Mouse (Mus musculus) C2C12 (cell line): ENCODE measurements around the gene Gm45233. TPM values are rescaled to one million over a fixed set of nuclear protein-coding genes. Genes with fewer than 3 reads are reported as not detected.

Source experiments
- H3K27me3 ChIP-seq: one replicate; pipeline ENCODE4 v1.6.1; 2011; ENCODE audit not compliant: control insufficient read depth, insufficient read depth, insufficient read length
- H3K36me3 ChIP-seq: one replicate; pipeline ENCODE4 v1.6.1; 2011; ENCODE audit not compliant: control insufficient read depth, insufficient read depth
- H3K4me3 ChIP-seq: one replicate; pipeline ENCODE4 v1.5.1; 2011; ENCODE audit warnings: mild to moderate bottlenecking, control low read depth; ENCODE audit not compliant: poor library complexity, insufficient read depth, severe bottlenecking
- H3K79me2 ChIP-seq: one replicate; pipeline ENCODE4 v1.6.1; 2011; ENCODE audit not compliant: control insufficient read depth, insufficient read depth
- H3K79me3 ChIP-seq: one replicate; pipeline ENCODE4 v1.6.1; 2011; ENCODE audit warnings: low read depth, control low read depth
- H3ac ChIP-seq: one replicate; pipeline ENCODE3; 2011; ENCODE audit warnings: low read depth; ENCODE audit not compliant: control insufficient read depth, insufficient read length
- CEBPB ChIP-seq: IDR thresholded peaks from one replicate; pipeline ENCODE4 v1.6.1; 2011; ENCODE audit warnings: low read depth, mild to moderate bottlenecking, control low read depth, moderate library complexity
- CTCF ChIP-seq: IDR thresholded peaks from one replicate; pipeline ENCODE4 v1.5.1; 2011; ENCODE audit not compliant: control insufficient read depth, insufficient read depth, insufficient read length
- FOSL1 ChIP-seq: IDR thresholded peaks from one replicate; pipeline ENCODE4 v1.8.0; 2011; ENCODE audit warnings: mild to moderate bottlenecking, low read length; ENCODE audit not compliant: poor library complexity, insufficient read depth, severe bottlenecking
- MAX ChIP-seq: IDR thresholded peaks from one replicate; pipeline ENCODE4 v1.6.1; 2011; ENCODE audit warnings: mild to moderate bottlenecking, control low read depth
- MYOD1 ChIP-seq: IDR thresholded peaks from one replicate; pipeline ENCODE4 v1.6.1; 2011; ENCODE audit warnings: low read depth; ENCODE audit not compliant: control insufficient read depth, insufficient read length
- MYOG ChIP-seq: IDR thresholded peaks from one replicate; pipeline ENCODE4 v1.6.1; 2011; ENCODE audit not compliant: control insufficient read depth, insufficient read length; ENCODE audit errors: extremely low read depth
- USF1 ChIP-seq: IDR thresholded peaks from one replicate; pipeline ENCODE4 v1.6.1; 2011; ENCODE audit warnings: low read depth, mild to moderate bottlenecking, control low read depth, moderate library complexity
- polyA plus RNA-seq: library from polyadenylated mRNA; unstranded; fragments of >200 nt; fragmentation: generic; extraction: Trizol; gene quantifications from one replicate; pipeline ENCODE4 v1.2.1, GENCODE M21; 2012; ENCODE audit warnings: missing spikeins

The Gm45233 gene
- polyA plus RNA-seq, 1 experiment: 0.09 TPM

DNA sequence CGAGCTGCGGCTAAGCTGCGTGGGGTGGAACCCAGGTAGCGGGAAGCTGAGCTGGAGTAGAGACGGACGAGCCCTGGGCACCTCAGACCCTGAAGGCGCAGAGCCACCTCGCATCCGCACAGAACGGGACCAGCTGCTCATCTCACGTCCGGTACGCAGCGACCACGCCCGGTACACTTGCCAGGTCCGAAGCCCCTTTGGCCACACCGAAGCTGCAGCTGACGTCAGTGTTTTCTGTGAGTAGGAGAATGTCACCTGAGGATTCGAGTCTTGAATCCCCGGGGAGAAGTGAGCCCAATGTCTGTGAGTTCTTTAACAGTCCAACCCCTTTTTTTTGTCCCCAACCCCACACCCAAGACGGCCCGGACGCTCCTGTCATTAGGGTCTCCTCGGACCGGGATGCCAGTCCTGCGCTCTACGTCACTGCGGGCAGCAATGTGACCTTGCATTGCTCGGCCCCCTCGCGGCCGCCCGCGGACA, 21.0 kb downstream of the Gm45233 start:
- Histone ChIP-seq H3K4me3 (peak overlapping the region; percentile 11), H3K79me3 (no peaks in the 10 kb centered on the region), H3K79me2 (no peaks in the 10 kb centered on the region), H3K27me3 (no peaks in the 10 kb centered on the region), H3K36me3 (no peaks in the 10 kb centered on the region), H3ac (peak overlapping the region; percentile 28)
- TF ChIP-seq MAX (no peak), CEBPB (no peak), MYOD1 (no peak), USF1 (no peak), CTCF (no peak), FOSL1 (no peak), MYOG (no peak)

DNA sequence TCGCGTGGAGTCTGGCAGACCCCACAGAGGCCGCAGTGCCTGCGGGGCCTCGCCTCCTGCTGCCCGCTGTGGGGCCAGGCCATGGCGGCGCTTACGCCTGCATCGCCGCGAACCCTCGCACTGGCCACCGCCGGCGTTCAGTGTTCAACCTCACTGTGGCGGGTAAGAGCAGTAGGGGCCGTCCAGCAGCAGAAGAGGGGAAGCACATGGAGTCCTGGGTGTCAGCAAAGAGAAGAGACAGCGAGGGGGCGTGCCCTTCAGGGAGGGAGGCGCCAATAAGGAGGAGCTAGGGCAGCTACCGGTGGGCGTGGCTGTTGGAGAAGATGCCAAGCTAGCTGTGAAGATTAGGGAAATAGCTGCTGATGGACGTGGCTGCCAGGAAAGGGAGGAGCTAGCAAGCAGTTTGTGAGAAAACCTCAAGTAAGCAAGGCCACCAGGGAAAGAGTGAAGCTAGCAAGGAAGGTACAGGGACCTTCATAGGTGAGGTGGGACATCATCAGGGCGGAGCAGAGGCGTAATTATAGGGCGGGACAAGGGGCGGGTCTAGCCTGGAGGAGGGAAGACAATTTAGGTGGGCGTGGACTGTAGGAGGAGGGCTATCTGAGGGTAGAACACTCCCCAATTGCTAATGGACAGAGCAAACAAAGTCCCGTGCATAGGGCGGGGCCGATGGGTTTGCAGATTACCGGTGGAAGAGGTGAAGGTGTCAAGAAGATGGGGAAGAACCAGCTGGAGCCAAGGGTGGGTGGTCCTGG, 21.6 kb downstream of the Gm45233 start:
- Histone ChIP-seq H3K4me3 (peak overlapping the region; percentile 38), H3K27me3 (no peaks in the 10 kb centered on the region), H3ac (peak overlapping the region; percentile 61), H3K36me3 (no peaks in the 10 kb centered on the region), H3K79me3 (no peaks in the 10 kb centered on the region), H3K79me2 (no peaks in the 10 kb centered on the region)
- TF ChIP-seq MYOD1 (no peak), USF1 (no peak), MAX (no peak), FOSL1 (no peak), CTCF (no peak), MYOG (no peak), CEBPB (no peak)

DNA sequence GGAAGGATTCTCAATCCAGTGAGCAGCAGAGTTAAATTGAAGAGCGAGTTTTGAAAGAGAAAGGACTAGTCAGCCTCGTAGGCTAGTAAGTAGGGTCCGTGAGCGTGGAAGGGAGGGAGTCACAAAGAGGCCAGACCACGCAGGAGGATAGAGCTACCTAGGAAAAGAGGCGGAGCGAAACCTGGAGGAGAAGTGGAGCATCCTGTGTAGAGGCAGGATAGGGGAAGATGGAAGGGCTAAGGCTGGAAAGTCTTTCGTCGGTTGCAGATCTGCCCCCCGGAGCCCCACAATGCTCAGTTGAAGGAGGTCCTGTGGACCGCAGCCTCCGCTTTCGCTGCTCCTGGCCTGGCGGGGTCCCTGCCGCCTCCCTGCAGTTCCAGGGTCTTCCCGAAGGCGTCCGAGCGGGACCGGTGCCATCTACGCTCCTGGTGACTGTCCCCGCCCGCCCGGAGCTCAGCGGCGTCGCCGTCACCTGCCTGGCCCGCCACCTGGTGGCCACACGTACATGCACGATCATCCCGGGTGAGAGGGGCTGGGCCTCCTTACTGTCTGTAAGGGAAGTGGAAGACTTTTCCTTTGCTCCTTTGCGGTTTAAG, 22.3 kb downstream of the Gm45233 start:
- Histone ChIP-seq H3K79me2 (no peaks in the 10 kb centered on the region), H3K4me3 (peak overlapping the region; percentile 38), H3ac (peak overlapping the region; percentile 61), H3K79me3 (no peaks in the 10 kb centered on the region), H3K36me3 (no peaks in the 10 kb centered on the region), H3K27me3 (no peaks in the 10 kb centered on the region)
- TF ChIP-seq CEBPB (no peak), CTCF (peak; percentile 96), FOSL1 (no peak), MAX (no peak)

DNA sequence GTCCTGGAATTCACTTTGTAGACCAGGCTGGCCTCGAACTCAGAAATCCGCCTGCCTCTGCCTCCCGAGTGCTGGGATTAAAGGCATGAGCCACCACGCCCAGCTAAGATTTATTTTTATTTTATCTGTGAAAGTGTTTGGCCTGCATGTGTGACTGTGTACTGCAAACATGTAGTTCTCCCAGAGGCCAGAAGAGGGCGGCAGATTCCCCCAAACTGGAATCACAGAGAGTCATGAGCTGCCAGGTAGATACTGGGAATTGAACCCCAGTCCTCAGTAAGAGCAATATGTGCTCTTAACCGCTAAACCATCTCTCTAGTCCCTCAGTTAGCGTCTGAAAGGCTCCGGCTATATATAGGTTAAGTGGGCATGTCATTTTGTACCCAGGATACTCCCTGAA, 26.4 kb downstream of the Gm45233 start:
- no peak for TF ChIP-seq CTCF
- no peak for TF ChIP-seq MAX
- no peak for TF ChIP-seq MYOD1
- no peak for TF ChIP-seq USF1
- no peak for TF ChIP-seq CEBPB
- TF ChIP-seq MYOG: no peak
- no peak for TF ChIP-seq FOSL1
- no peak overlapping the region for H3ac ChIP-seq
- H3K36me3 ChIP-seq: no peaks in the 10 kb centered on the region
- H3K4me3 ChIP-seq: no peak overlapping the region
- no peaks in the 10 kb centered on the region for H3K27me3 ChIP-seq
- H3K79me2 ChIP-seq: no peaks in the 10 kb centered on the region
- H3K79me3 ChIP-seq: no peaks in the 10 kb centered on the region

DNA sequence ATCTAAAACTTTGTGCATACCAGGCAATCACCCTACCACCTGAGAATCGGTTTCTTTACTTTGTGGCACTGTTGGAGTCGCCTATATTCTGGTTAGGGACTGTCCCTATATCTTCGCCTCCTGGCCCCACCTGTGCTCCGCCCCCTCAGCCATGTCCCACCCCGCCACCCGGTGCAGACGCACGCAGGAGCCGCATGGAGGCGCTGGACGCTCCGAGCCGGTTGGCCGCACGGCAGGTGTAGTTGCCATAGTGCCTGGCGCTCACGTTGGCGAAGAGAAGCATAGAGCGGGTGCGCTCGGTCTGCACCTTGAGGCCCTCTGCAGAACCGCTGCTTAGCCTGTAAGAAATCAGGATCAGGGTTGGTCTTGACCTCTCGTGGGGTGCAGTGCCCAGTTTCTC, 31.8 kb downstream of the Gm45233 start:
- Histone ChIP-seq H3K79me2 (no peaks in the 10 kb centered on the region), H3K27me3 (no peaks in the 10 kb centered on the region), H3K79me3 (no peaks in the 10 kb centered on the region), H3K36me3 (no peaks in the 10 kb centered on the region), H3K4me3 (no peak overlapping the region), H3ac (no peak overlapping the region)
- TF ChIP-seq FOSL1 (no peak), MAX (no peak), CTCF (no peak), USF1 (no peak), MYOG (no peak), MYOD1 (no peak), CEBPB (no peak)

- H3K4me3 ChIP-seq: no peak overlapping the region
- TF ChIP-seq MYOD1 (no peak), FOSL1 (no peak), CEBPB (no peak), MYOG (no peak), CTCF (no peak), USF1 (no peak)
- H3K36me3 ChIP-seq: no peaks in the 10 kb centered on the region
- no peaks in the 10 kb centered on the region for H3K79me3 ChIP-seq
- H3K27me3 ChIP-seq: no peaks in the 10 kb centered on the region
- no peak overlapping the region for H3ac ChIP-seq
- no peaks in the 10 kb centered on the region for H3K79me2 ChIP-seq
These were observed 32.4 kb downstream of the Gm45233 start for GRCm38 (mm10) chr7:43476376-43476775.
